Mouse (Mus musculus) testis, adult 2 months (tissue): Measurements from ENCODE around the gene Tmco2.

ENCODE experiments used
- CTCF ChIP-seq: fragments of 200-500 bp; IDR thresholded peaks from 2 replicates; pipeline ENCODE4 v1.5.1; 2012; ENCODE audit warnings: low read depth, mild to moderate bottlenecking, inconsistent platforms, low read length, moderate library complexity; ENCODE audit not compliant: control insufficient read depth, insufficient read depth, insufficient replicate concordance
- POLR2A ChIP-seq: fragments of 200-500 bp; IDR thresholded peaks from 2 replicates; pipeline ENCODE4 v1.6.1; 2012; ENCODE audit warnings: low read depth, mild to moderate bottlenecking, inconsistent platforms, low read length, moderate library complexity; ENCODE audit not compliant: control insufficient read depth

DNA sequence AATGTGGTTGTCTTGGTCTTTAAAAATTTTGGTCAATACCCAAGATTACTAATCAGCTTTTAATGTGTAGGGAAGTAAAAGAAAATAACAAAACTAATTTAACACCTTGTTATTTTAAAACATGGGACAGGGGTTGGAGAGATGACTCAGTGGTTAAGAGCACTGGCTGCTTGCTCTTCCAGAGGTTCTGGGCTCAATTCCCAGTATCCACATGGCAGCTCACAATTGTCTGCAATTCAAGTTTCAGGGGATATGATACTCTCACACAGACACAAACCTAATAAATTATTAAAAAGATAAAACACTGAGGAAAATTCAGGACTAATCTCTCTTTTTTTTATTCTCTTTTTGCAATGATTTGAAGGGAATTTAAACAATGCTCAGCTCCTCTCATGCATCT lies 24.5 kb downstream of the Tmco2 start:
- no peak for TF ChIP-seq CTCF
- no peak for TF ChIP-seq POLR2A
